Mouse (Mus musculus): ENCODE measurements around the gene N4bp2l2.
"Not testable (repeated sequence)": the region's sequence is repeated elsewhere in the genome, so short reads cannot be mapped to it uniquely, and the experiment has no call there.

N4bp2l2 gene

DNA sequence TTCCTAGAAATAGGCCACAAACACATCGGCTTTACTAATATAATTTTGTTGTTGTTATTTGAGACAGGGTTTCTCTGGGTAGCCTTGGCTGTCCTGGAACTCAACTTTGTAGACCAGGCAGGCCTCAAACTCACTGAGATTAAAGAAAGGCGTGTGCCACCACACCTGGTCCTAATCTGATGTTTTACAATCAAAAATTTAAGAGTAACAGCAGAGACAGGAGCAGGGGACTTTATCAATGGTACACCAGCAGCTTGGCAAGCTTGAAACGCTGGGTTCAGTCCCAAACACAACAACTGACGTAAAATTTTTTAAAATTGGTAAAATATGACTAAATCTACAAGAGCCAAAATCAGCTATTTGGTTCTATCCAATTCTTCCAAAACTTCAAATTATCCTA lies 21.1 kb downstream of the N4bp2l2 start:
- no peak for DNase-seq (ENCODE audit: inconsistent age in 2 of 2, low spot score in 1 of 2)

- DNase-seq (ENCODE audit: inconsistent age in 2 of 2, low spot score in 1 of 2) = not testable (repeated sequence)
These were observed 22.6 kb downstream of the N4bp2l2 start for GRCm38 (mm10) chr5:150643390-150643789.

DNA sequence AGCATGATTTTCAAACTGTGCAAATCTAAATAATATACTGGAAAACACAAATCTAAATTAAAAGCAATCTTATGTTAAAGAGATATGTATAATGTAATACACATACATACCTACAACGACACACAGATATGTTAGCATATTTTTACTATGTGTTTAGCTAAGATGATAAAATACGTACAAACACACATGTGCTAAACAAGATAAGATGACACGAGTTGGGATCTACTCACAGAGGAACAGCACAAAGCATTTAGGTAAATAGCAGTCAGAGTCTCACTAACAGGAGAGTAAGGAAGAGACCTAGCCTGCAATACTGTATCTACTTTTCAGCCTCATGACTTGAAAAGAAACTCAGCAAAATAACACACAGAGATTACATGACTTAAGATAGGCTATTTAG lies 24.5 kb downstream of the N4bp2l2 start:
- no peak for DNase-seq (ENCODE audit: inconsistent age in 2 of 2, low spot score in 1 of 2)

- DNase-seq (ENCODE audit: inconsistent age in 2 of 2, low spot score in 1 of 2) = peak in 1 of 2 experiments; percentile 69
These were observed 36.3 kb downstream of the N4bp2l2 start for GRCm38 (mm10) chr5:150629692-150630091.

DNA sequence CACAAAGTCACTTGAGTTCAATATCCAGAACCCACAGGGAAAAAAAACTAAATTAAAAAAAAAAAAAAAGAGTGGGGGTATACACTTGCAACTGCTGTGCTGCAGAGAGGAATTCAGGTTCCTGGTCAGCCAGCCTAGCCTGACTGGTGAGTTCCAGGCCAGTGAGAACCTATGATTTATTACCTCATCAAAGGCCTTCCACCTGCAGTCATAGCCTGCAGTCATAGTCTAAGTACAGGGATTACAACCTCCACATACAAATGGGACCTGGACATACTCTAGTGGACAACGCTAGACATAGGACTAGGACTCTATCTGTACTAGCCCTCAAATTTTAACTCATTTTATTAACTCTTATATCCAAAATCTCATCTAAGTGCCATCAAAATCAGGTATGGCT lies 36.7 kb downstream of the N4bp2l2 start:
- no peak for DNase-seq (ENCODE audit: inconsistent age in 2 of 2, low spot score in 1 of 2)

DNA sequence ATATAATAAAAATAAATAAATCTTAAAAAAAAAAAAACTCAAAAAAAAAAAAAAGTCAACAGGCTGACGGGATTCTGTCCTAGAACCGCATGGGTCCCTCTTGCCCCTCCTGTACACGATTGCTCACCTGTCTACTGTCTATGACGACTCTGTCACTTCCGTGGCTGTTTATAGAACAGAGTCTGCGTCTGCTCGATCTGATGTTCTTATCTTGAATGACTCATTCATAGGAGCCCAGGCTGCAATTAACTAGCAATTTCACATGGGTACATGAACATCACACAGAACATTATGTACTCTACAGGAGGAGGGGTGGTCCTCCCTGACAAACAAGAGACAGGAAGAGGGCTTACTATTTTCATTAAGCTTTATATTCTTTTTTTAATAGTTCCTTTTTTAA lies 40.5 kb downstream of the N4bp2l2 start:
- peak; percentile 33 to 55 for DNase-seq (ENCODE audit: inconsistent age in 2 of 2, low spot score in 1 of 2)

DNA sequence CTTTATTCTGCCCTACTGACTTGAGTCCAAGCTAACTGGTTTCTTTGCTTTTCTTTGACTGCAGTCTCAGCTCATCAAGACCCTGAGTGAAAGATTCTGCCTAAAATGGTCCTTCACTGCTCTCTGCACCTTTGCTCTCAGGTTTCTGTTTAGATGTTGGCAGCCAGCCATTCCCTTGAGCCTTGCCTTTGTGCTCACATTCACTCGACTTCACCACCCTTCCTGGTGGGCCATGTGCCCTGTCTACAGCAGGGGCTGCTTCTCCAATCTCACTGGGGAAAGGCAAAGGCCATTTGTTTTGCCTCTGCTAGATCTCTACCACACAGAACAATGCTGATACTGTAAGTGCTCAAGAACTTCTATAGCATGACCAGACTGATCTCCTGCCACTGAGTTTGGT lies 43.2 kb downstream of the N4bp2l2 start:
- DNase-seq (ENCODE audit: inconsistent age in 2 of 2, low spot score in 1 of 2) = no peak

DNA sequence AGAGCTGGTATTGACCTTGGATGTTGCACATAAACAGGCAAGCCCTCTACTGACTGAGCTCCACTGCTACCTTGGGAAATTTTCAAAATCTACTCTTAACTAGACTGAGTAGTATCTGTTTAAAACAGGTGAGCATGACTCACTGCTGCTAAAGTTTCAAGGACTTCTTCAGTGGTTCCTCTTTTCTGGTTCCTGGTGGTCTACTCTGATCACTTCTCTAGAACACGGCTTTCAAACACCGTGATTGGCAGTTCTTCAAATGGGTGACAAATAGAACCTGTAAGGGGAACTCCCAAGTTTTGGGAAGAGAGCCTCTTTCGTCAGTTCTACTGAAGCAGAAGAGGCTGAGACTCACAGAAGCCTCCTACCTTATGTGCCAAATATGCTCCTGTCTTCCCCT lies 44.4 kb downstream of the N4bp2l2 start:
- no peak for DNase-seq (ENCODE audit: inconsistent age in 2 of 2, low spot score in 1 of 2)

- DNase-seq (ENCODE audit: inconsistent age in 2 of 2, low spot score in 1 of 2) = no peak
These were observed 45.3 kb downstream of the N4bp2l2 start for GRCm38 (mm10) chr5:150620588-150621135.

DNA sequence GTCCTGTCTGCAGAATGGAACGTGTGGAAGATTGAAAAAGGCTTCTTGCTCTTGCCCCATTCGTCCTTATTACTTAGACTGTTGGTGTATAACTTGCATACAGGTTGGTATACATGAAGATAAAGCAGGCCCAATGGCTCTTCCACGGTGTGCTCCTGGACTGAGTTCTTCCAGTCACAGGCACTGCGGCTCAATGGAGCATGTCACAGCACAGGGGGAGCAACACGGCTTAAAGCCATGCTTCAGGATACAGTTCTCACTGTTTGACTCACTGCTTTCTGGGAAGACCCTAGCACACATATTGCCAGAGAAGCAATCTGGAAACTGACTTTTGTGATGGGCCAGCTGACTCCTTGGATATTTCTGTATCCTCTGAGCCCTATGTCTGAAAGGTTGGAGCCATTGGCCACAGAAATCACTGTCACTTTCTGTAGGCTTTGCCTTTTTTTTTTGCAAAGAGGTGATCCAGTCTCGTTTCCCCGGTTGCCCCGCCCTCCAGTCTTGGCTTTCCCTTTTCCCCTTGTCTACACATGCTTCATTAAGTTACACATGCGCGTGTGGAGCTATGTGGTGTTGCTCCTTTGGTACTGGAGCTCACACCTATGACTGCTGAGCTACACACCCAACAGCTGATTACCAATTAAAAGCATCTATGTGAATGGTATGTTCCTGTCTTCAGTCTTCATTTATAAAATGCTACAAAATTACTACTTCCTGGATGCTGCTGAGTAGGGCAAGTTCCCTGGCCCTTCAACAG lies 47.2 kb downstream of the N4bp2l2 start:
- no peak for DNase-seq (ENCODE audit: inconsistent age in 2 of 2, low spot score in 1 of 2)

DNA sequence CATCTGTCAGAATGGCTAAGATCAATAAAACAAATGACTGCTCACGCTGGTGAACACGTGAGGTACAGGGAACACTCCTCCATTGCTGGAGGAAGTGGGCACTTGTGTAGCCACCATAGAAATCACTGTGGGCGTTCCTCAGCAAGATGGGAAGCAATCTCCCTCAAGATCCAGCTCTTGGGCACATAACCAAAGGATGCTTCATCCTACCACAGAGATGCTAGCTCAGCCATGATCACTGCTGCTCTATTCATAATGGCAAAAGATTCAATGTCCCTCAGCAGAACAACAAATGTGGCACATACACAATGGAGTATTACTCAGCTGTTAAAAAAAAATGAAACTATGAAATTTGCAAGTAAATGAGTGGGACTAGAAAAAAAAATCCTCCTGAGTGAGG lies 49.3 kb downstream of the N4bp2l2 start:
- no peak for DNase-seq (ENCODE audit: inconsistent age in 2 of 2, low spot score in 1 of 2)

DNA sequence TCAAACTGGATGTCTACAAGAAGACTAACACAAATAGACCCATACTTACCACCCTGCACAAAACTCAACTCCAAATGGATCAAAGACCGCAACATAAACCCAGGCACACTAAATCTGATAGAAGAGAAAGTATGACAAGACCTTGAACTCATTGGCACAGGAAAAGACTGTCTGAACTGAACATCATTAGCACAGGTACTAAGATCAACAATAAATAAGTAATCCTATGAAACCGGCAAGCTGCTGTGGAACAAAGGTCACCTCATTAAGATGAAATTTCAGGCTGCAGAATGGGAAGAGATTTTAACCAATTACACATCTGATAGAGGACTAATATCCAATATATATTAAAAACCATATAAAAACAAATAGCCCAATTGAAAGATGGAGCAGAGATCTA lies 49.8 kb downstream of the N4bp2l2 start:
- DNase-seq (ENCODE audit: inconsistent age in 2 of 2, low spot score in 1 of 2) = no peak

- DNase-seq (ENCODE audit: inconsistent age in 2 of 2, low spot score in 1 of 2) = no peak
These were observed 51.9 kb downstream of the N4bp2l2 start for GRCm38 (mm10) chr5:150614054-150614453.

- DNase-seq (ENCODE audit: inconsistent age in 2 of 2, low spot score in 1 of 2) = peak; percentile 62 to 87
These were observed 54.3 kb downstream of the N4bp2l2 start for GRCm38 (mm10) chr5:150611697-150612096.

- DNase-seq (ENCODE audit: inconsistent age in 2 of 2, low spot score in 1 of 2) = no peak
These were observed 54.8 kb downstream of the N4bp2l2 start for GRCm38 (mm10) chr5:150611136-150611535.

- DNase-seq (ENCODE audit: inconsistent age in 2 of 2, low spot score in 1 of 2) = peak in 1 of 2 experiments; percentile 62
These were observed 58.4 kb downstream of the N4bp2l2 start for GRCm38 (mm10) chr5:150607631-150608030.

DNA sequence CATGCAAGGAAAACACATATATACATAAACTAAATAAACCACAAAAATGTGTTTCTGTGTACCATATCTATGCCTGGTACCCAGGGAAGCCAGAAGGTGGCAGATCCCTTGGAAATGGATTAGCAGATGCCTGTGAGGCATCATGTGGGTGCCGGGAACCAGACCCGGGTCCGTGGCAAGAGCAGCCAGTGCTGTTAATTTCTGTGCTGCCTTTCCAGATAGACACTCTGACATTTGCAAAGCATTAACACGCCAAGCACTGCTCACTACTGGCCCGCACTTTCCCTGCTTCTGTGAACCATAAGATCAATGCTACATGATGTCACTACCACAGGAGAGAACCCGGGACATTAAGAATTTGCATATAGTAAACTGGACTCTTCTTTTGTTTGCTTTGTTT lies 59.9 kb downstream of the N4bp2l2 start:
- no peak for DNase-seq (ENCODE audit: inconsistent age in 2 of 2, low spot score in 1 of 2)

GRCm38 (mm10) chr5:150601441-150602230 lies 64.3 kb downstream of the N4bp2l2 start:
- no peak for DNase-seq (ENCODE audit: inconsistent age in 2 of 2, low spot score in 1 of 2)

DNA sequence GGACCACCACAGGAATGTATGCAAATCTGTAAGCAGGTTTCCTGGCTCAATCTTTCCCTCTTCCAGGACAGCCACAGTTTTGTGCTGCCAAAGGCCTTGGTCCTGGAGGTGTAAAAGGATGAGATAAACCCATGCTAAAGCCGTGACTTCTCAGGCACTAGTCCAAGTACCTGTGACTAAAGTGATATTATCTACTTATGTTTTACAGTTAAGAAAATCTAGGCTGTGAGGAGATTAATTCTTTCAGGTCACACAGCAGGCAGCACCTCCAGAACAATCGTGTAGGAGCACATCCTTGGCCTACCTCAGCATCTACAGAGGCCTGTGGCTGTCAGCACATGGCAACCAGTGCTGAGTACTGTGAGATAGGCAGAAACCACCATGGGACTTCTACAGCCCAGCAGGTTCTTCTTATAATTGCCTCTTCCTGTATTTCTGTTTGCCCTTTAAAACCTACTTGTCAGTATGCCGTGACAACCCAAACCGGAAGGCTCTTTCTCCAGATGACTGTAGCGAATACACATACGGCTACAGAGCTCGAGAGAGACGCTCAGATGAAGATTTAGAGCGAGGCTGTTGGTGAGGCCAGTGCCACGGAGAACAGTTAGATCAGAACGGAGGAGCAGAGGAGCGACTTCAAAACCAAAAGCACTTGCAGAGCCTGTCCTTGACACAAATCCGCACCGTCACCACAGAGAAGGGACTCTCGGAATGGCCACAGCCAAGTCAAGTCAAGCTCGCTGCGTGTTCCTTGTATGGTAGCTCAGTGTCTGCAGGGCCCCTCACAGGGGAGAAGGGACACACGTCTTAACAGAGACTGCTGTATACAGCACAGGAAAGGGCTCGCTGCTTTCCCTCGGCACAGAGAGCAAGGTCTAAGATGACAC lies 65.2 kb downstream of the N4bp2l2 start:
- peak; percentile 83 to 92 for DNase-seq (ENCODE audit: inconsistent age in 2 of 2, low spot score in 1 of 2)

GRCm38 (mm10) chr5:150599301-150600294 lies 66.4 kb downstream of the N4bp2l2 start:
- DNase-seq (ENCODE audit: inconsistent age in 2 of 2, low spot score in 1 of 2) = peak in 1 of 2 experiments; percentile 59
